Mouse (Mus musculus): Measurements from ENCODE around the gene Oaf. TPM values are rescaled to one million over a fixed set of nuclear protein-coding genes. Genes with fewer than 3 reads are reported as not detected.

Gene Oaf
- polyA plus RNA-seq, 1 experiment from 2014 or later, result 41.2 TPM

Other genes starting within 250 kb of the Oaf start
- gene Arhgef12, start 132.7 kb downstream of the Oaf start, polyA plus RNA-seq (2014; fragmentation: Nextera tagmentation; extraction: Ambion mirVana), result 18.0 and 20.5 TPM in 2 replicates
- gene Tmem136, start 123.3 kb downstream of the Oaf start, polyA plus RNA-seq (2014; fragmentation: Nextera tagmentation; extraction: Ambion mirVana), result 15.1 and 17.2 TPM in 2 replicates
- gene Pou2f3, start 29.5 kb downstream of the Oaf start, polyA plus RNA-seq (2014; fragmentation: Nextera tagmentation; extraction: Ambion mirVana), result 0.12 TPM in 1 of 2 replicates, not detected in the other
- gene Trim29, start 70.9 kb upstream of the Oaf start, polyA plus RNA-seq (2014; fragmentation: Nextera tagmentation; extraction: Ambion mirVana), result 0.09 TPM in 1 of 2 replicates, not detected in the other